7 mouse cellular contexts compared by ENCODE assay signal in the genomic region with DNA sequence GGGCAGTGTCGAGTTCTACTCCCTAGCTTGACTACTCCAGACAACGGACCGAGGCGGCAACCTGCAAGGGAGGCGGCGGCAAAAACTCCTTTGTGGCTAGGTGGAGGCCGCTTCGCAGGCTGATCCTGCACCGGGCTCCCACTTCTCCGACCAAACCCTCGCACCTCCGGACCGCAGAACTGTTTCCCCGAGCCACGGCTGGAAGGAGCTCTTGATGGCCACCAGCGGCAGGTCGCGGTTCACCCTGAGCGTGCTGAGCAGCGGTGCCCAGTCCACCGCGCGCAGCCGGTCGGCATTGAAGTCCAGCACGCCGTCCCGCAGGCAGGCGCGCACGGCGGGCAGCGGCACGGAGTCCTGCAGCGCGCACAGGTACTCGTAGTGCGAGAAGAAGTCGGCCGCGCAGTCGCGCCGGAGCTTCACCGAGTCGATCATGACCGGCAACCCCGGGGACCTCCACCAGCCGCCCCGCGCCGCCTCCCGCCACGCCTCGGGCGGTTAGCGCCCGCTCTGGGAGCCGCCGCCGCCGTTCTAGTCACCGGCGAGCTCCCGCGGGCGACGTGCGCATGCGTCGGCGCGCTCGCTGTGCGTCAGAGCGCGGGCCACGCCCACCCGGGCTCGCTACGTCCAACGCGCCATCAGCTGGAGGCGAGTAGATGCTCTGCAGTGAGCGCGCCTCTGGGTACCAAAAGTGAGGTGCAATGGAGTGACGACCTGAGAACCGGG. TPM values are rescaled to one million over a fixed set of nuclear protein-coding genes. Genes with fewer than 3 reads are reported as not detected.
A peak's percentile ranks its signal among the peaks of the same experiment; 100 is the strongest.
DNase-seq lines count a peak whose midpoint lies in the region; ATAC-seq lines count a peak whose summit lies in the region.

A gene (minus strand): TSS at position 541 of the 723 bp plus-strand sequence.

- H3K9ac ChIP-seq in limb, embryonic 11.5 days (ENCODE audit: low read length) = peak within 1 kb of the TSS; percentile 94
- peak within 1 kb of the TSS; percentile 91 for H3K9ac ChIP-seq in midbrain, embryonic 14.5 days (replicated peaks; ENCODE audit: low read length)

- ATAC-seq in limb, embryonic 11.5 days (ENCODE audit: insufficient number of reproducible peaks, low FRiP score, low TSS enrichment, low read depth) = peak; percentile 87
- ATAC-seq in midbrain, embryonic 14.5 days (ENCODE audit: low FRiP score, low TSS enrichment) = peak; percentile 93

- H3K9me3 ChIP-seq in embryonic facial prominence, embryonic 10.5 days = no peaks in the 10 kb centered on the region
- H3K9me3 ChIP-seq in limb, embryonic 11.5 days (ENCODE audit: control insufficient read depth, low read length) = no peaks in the 10 kb centered on the region
- no peaks in the 10 kb centered on the region for H3K9me3 ChIP-seq in midbrain, embryonic 14.5 days (ENCODE audit: control insufficient read depth, low read length)

- H3K4me3 ChIP-seq in embryonic facial prominence, embryonic 10.5 days = peak within 1 kb of the TSS; percentile 90
- peak within 1 kb of the TSS; percentile 81 for H3K4me3 ChIP-seq in limb, embryonic 11.5 days (ENCODE audit: low read depth, low read length)
- H3K4me3 ChIP-seq in midbrain, embryonic 14.5 days (replicated peaks; ENCODE audit: low read depth, low read length) = peak within 1 kb of the TSS; percentile 80

- H3K4me2 ChIP-seq in limb, embryonic 11.5 days (ENCODE audit: low read depth, severe bottlenecking) = peak within 1 kb of the TSS; percentile 71
- peak within 1 kb of the TSS; percentile 75 for H3K4me2 ChIP-seq in midbrain, embryonic 14.5 days (ENCODE audit: low read length)

- peak; percentile 95 for DNase-seq in adrenal gland, postnatal 10 days
- DNase-seq in embryonic facial prominence, embryonic 10.5 days (ENCODE audit: low spot score) = peak; percentile 94
- peak; percentile 99 for DNase-seq in heart, adult 11 months
- DNase-seq in kidney, adult 18-20 months = peak; percentile 92
- DNase-seq in limb, embryonic 11.5 days (ENCODE audit: low spot score) = peak; percentile 92
- peak; percentile 98 for DNase-seq in midbrain, embryonic 14.5 days
- DNase-seq in spleen, adult 18-20 months = peak; percentile 84 to 92

- no peaks in the 10 kb centered on the region for H3K27me3 ChIP-seq in embryonic facial prominence, embryonic 10.5 days (replicated peaks; ENCODE audit: low read depth, poor library complexity, severe bottlenecking)
- no peaks in the 10 kb centered on the region for H3K27me3 ChIP-seq in limb, embryonic 11.5 days (ENCODE audit: control insufficient read depth, insufficient read depth, low read length)
- H3K27me3 ChIP-seq in midbrain, embryonic 14.5 days (ENCODE audit: control insufficient read depth, insufficient read depth, low read length) = no peaks in the 10 kb centered on the region

- peak within 1 kb of the TSS; percentile 97 for H3K27ac ChIP-seq in embryonic facial prominence, embryonic 10.5 days (replicated peaks)
- peak within 1 kb of the TSS; percentile 90 for H3K27ac ChIP-seq in limb, embryonic 11.5 days (replicated peaks; ENCODE audit: low read depth, low read length)
- H3K27ac ChIP-seq in midbrain, embryonic 14.5 days (replicated peaks; ENCODE audit: low read depth, low read length) = peak within 1 kb of the TSS; percentile 95

- H3K4me1 ChIP-seq in embryonic facial prominence, embryonic 10.5 days = peaks cover 24% of the 10 kb centered on the region
- no peaks in the 10 kb centered on the region for H3K4me1 ChIP-seq in limb, embryonic 11.5 days (ENCODE audit: control insufficient read depth, insufficient read depth, low read length)
- H3K4me1 ChIP-seq in midbrain, embryonic 14.5 days (ENCODE audit: control insufficient read depth, insufficient read depth, low read length) = peaks cover 21% of the 10 kb centered on the region

- under 1% methylated on average over 88 of the region's 88 CpGs for WGBS in embryonic facial prominence, embryonic 10.5 days
- WGBS in limb, embryonic 11.5 days = under 1% methylated on average over 81 of the region's 88 CpGs
- WGBS in midbrain, embryonic 14.5 days = under 1% methylated on average over 88 of the region's 88 CpGs

- peaks cover 27% of the 10 kb centered on the region for H3K36me3 ChIP-seq in embryonic facial prominence, embryonic 10.5 days (replicated peaks)
- H3K36me3 ChIP-seq in limb, embryonic 11.5 days (ENCODE audit: control insufficient read depth, insufficient read depth, low read length) = peaks cover 3% of the 10 kb centered on the region; the same call in 1 of the 2 replicates
- H3K36me3 ChIP-seq in midbrain, embryonic 14.5 days (ENCODE audit: control insufficient read depth, insufficient read depth, low read length) = peaks cover 3% of the 10 kb centered on the region; the same call in 1 of the 2 replicates

RNA-seq across cellular contexts. Expression of the gene that starts here (rescaled TPM):
- 10 to 100 TPM; 11.2 to 11.5 TPM for total RNA-seq in adrenal gland, postnatal 10 days (2021)
- polyA plus RNA-seq in embryonic facial prominence, embryonic 10.5 days (2016; fragmentation: Nextera tagmentation; extraction: Ambion mirVana) = 61.6 and 61.8 TPM in 2 replicates
- polyA plus RNA-seq in limb, embryonic 11.5 days (2014; fragmentation: Nextera tagmentation; extraction: Ambion mirVana) = 55.8 and 57.3 TPM in 2 replicates
- 27.6 and 38.0 TPM in 2 replicates for polyA plus RNA-seq in midbrain, embryonic 14.5 days (2014; fragmentation: Nextera tagmentation; extraction: Ambion mirVana)

Comparison
In these comparisons a context has a peak if more than half of its experiments do, and no peak if none do; other contexts are left out.
1. Peak in every context shown above with its lines: DNase-seq, ATAC-seq, H3K4me3 ChIP-seq and H3K27ac ChIP-seq.